Mouse (Mus musculus) bone marrow, adult 2 months (tissue): Measurements from ENCODE around the gene Tsga10.

Experiments used
- CTCF ChIP-seq: fragments of 200-500 bp; IDR thresholded peaks from 2 replicates; pipeline ENCODE4 v1.5.1; 2011; ENCODE audit warnings: low read length, control low read depth; ENCODE audit not compliant: control insufficient read depth, insufficient read depth
- POLR2A ChIP-seq: fragments of 200-500 bp; IDR thresholded peaks from 2 replicates; pipeline ENCODE4 v1.6.1; 2011; ENCODE audit warnings: low read depth, mild to moderate bottlenecking, control low read depth, low read length, borderline replicate concordance; ENCODE audit not compliant: control insufficient read depth

- no peak for TF ChIP-seq POLR2A
- peak; percentile 28; the same call in 1 of the 2 replicates for TF ChIP-seq CTCF
These were observed 36.9 kb upstream of the Tsga10 start for GRCm38 (mm10) chr1:37903178-37903577.
